Mouse (Mus musculus): ENCODE data around the gene Rbl1.

Rbl1 gene

DNA sequence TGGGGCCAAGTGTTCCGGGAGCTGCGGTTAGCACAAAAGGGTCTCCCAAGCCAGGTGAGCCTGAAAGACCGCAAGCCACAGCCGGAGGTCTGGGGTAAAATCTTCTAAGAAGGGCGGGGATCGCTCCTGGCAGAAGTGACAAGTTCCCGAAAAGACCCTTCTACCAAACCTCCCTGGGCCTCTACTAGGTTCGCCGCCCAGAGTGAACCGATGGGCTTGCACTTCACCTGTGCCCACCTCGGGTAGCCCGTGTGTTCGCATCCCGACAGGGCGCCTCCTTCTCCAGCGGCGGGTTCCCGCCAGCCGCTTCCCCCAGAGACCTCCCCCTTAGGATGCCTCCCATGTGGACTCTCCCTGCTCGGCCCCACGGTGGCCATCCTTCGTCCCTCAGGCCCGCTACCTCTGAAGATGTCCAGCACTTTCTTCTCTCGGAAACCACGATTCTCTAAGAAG lies 69.8 kb downstream of the Rbl1 start:
- no peak for DNase-seq (ENCODE audit: inconsistent age in 2 of 2, low spot score in 1 of 2)

DNA sequence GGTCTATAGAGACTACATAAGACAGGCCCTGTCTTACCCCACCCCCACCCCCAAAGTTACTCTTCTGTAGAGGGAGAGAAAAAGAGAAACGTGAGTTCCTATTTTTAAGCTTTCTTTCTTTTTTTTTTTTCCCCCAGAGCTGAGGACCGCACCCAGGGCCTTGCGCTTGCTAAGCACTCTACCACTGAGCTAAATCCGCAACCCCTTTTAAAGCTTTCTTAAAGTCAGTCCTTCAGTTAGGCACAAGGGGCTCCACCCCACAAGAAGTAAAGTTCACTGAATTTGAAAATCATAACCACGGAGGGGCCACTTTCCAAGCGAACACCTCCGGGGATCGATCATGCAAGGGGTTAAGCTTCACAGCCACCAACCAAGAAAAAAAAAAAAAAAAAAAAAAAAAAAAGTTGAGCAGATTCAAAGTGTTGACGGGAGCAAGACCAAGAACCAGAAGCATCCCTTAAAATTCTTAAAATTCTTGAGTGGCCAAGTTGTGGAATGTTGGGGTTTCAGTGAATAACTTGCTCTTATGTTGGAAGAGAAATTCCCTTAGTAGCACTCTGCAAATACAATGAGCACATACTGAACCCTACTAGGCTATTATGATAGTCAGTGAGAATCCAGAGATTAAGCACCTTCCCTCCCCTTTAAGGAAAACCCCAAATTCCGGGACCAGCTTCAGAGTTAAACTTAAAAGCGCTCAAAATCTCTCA lies 70.4 kb downstream of the Rbl1 start:
- DNase-seq (ENCODE audit: inconsistent age in 2 of 2, low spot score in 1 of 2) = no peak

DNA sequence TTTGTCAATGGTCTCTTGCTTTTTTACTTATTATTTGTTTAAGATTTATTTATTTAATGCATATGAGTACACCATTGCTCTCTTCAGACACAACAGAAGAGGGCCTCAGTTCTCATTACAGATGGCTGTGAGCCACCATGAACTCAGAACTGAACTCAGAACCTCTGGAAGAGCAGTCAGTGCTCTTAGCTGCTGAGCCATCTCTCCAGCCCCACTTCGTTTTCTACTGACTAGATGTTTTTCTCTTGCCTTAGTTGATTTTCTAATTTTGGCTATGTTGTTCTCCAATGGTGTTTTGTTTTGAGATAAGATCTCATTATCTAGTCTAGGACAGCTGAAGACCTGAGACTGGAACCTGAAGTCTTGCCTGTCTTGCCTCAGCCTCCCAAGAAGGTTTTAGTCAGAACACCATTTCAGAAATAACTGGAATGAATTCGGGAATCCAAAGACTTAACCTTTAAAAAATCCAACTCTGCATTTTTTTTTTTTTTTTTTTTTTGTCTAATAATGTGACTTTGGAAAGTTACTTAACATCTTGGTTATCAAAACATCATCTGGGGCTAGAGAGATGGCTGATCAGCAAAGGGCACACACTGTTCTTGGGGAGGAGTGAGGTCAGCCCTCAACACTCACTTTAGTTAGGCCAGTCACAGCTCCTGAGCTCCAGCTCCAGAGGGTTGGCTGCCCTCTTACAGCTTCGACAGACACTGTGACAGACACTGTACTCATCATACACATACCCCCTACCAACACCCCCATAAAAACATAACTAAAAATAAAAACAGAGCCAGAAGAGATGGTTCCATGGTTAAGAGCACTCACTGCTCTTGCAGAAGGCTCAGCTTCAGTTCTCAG lies 71.4 kb downstream of the Rbl1 start:
- DNase-seq (ENCODE audit: inconsistent age in 2 of 2, low spot score in 1 of 2) = peak in 1 of 2 experiments; percentile 38

DNA sequence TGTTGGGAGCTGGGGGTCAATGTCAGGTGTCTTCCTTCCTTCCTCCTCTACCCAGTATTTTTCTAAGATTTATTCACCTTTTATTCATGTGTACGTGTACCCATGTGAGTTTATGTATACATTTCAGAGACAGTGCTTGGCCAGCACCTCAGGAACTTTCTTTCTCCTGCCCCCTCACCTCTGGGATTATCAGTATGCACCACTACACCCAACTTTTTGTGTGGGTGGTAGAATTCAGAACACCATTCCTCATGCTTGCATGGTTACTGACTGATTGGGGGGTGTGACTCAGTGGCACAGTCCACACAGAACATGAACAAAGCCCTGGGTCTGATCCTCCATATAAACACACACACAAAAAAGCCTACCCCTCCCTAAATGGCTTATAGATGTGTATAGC lies 72.2 kb downstream of the Rbl1 start:
- no peak for DNase-seq (ENCODE audit: inconsistent age in 2 of 2, low spot score in 1 of 2)

DNA sequence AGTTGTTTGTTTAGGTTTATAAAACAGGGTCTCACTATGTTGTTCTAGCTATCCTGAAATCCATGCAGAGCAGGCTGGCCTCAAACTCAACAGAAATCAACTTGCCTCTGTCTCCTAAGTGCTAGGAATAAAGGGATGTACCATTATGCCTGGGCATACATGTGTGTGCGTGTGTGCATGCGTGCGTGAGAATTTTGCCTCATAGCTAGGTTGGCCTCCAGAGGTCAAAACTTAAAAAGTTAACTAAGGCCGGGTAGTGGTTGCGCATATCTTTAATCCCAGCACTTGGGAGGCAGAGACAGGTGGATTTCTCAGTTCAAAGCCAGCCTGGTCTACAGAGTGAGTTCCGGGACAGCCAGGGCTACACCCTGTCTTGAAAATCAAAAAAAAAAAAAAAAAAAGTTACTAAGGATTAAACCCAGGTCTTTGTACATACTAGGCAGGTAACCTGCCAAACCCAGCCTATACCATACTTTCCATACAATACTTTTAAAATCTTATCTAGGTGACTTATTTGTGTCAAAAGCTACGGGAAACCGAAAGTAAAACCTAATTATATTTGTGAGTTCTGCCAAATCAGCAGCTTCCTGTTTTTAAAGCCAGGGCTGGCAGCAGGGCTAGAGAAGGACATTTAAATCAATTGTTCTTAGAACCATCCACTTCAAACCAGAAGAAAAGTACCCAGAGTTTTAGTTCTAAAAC lies 73.4 kb downstream of the Rbl1 start:
- peak in 1 of 2 experiments; percentile 72 for DNase-seq (ENCODE audit: inconsistent age in 2 of 2, low spot score in 1 of 2)

DNA sequence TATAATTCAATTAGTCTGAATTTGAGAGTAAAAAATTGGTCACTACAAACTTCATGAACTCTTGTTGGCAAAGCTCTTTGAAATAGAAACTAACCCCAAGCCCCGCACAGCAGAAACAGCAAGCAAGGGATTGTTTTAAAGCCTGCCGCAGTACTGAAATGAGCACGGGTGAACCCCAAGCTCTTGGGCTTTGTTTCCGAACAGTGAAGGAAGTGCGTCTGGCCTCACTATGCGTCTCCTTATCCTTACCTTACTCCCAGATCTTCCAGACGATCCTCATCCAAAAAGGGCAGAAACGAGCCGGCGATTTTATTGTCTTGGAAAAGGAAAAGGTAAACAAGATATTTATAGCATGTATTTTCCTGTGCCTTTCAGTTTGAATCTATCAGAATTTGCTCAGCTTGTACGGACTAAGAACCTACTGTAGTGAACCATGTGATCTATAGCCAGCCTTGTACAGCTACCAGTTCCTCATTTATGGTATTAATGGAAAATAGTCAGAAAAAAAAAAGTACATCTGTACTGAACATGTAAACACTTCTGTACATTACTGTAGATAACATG lies 74.7 kb downstream of the Rbl1 start:
- DNase-seq (ENCODE audit: inconsistent age in 2 of 2, low spot score in 1 of 2) = no peak

DNA sequence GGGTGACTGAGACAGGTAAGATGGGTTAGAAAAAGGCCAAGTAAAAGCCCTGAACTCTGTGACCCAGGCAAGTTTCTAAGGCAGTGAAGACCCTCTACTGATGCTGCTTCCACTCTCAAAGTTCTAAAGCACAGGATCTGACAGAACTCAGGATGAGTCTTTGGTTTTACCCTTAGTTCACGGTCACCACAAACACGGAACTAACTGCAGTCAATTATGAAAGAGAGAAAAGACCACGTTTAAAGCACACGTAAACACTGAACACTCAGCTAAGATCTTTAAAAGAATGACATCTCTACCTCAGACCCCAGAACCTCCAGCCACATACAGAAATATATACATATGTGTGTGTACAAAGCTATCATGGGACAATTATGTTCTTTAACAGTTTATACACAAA lies 75.2 kb downstream of the Rbl1 start:
- DNase-seq (ENCODE audit: inconsistent age in 2 of 2, low spot score in 1 of 2) = no peak

DNA sequence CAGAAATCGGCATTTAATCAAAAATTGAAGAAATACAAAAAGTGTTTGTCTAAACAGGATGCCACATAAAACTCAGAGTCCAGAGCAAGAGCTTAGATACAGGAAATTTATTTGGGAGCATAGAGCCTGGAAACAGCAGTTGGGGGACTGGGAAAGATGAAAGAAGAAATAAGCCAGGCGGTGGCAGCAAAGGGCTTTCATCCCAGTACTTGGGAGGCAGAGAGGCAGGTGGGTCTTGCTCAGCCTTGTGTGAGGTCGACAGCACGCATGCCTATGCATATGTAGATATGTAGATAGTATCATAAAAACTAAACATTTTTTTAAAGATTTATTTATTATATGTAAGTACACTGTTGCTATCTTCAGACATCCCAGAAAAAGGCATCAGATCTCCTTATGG lies 76.3 kb downstream of the Rbl1 start:
- no peak for DNase-seq (ENCODE audit: inconsistent age in 2 of 2, low spot score in 1 of 2)

DNA sequence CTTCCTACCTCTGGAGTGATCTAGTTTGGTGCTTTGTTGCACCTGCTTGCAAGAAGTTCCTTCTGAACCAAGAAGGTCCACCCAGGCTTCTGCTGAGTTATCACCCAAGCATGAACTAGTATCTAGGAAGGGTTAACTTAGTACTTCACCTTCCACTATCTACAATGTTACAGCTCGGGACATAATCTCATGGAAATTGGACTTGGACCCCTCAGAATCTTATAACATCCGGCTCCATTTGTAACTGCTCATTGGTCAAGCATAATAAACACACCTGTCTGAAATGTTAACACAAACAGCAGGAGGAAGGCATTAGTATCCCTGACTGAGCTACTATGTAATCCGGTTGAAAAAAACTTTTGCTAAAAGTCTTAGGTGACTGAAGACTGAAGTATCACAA lies 77.0 kb downstream of the Rbl1 start:
- no peak for DNase-seq (ENCODE audit: inconsistent age in 2 of 2, low spot score in 1 of 2)

DNA sequence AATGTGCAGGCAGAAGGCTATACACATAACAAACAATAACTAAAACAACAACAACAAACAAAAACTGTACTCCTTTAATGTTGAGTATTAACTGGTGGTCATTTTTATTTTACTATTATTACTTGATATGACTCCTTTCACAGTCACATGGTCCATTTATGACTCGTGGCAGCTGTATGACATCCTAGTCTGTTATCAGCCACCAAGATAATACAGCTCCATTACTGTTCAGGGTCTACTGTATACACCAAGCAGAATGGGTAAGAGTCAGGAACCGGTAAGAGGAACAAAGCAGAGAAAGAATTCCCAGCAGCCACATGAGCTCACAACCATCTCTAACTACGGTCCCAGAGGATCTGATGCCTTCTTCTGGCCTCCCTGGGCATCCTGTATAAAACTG lies 79.1 kb downstream of the Rbl1 start:
- no peak for DNase-seq (ENCODE audit: inconsistent age in 2 of 2, low spot score in 1 of 2)

DNA sequence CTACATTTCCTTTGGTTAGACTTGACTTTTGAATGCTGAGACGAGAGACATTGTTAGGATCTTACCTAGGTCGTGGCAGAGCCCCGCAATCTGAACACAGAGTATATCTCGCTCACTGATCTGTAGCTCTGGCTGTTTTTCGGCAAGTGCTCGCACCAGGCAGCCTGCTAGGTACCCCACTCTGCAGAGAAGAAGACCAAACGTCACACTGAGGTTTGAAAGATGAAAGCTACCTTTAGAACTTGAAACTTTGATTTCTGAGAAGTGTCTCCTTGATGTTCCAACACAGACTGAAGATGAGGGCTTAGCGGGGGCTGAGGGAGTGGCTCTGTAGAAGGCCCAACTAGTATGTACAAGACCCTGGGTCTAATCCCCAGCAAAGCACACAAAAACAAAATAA lies 82.6 kb downstream of the Rbl1 start:
- DNase-seq (ENCODE audit: inconsistent age in 2 of 2, low spot score in 1 of 2) = no peak

DNA sequence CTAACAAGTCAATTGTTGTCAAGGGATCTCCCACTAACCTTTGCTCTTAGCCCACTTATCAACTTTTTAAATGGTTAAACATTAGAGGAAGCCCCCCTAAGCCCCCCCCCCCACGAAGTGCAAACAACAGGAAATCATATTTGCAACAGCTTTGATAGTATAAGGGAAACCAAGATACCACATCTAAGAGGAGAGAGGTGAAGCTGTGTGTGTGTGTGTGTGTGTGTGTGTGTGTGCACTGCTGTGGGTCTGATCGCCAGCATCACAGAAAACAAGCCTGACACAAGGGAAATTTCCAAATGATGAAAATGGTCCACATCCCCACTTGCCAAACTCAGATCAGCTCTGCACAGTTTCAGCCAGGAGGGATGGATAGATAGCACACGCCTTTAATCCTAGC lies 85.3 kb downstream of the Rbl1 start:
- DNase-seq (ENCODE audit: inconsistent age in 2 of 2, low spot score in 1 of 2) = no peak

DNA sequence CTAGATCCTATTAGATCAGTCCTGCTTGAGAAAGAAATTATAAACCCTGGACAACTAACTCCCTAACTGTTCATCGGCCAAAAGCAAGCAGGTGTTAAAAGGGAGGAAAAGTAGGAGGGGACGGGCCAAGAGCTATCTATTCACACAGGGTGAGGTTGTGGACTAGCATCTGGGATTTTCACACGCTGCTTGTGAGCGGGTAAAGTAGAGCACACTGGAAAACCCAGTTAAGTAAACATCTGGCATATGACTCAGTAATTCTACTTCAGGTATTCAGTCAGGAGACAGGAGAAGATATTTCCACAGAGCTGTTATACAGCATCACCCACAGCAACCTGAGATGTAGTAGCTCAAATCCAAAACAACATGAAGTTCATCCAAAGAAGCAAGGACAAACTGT lies 85.8 kb downstream of the Rbl1 start:
- DNase-seq (ENCODE audit: inconsistent age in 2 of 2, low spot score in 1 of 2) = no peak

DNA sequence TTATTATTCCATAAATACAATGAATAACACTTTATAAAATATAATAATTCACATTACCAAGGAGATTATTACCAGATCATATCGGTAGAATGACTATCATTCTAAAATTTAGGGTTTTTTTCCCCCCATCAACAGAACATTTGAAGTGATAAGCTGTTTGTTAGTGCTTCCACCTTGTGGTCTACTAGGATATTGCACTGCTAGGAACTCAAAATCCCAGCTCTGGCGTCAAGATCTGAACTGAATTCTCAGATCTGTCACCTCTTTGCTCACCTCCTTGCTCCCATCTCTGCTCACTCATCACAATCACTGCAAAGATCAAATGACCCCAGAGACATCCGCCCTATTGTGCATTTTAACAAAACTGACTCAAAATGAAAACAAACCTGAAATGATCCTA lies 87.4 kb downstream of the Rbl1 start:
- peak in 1 of 2 experiments; percentile 55 for DNase-seq (ENCODE audit: inconsistent age in 2 of 2, low spot score in 1 of 2)

DNA sequence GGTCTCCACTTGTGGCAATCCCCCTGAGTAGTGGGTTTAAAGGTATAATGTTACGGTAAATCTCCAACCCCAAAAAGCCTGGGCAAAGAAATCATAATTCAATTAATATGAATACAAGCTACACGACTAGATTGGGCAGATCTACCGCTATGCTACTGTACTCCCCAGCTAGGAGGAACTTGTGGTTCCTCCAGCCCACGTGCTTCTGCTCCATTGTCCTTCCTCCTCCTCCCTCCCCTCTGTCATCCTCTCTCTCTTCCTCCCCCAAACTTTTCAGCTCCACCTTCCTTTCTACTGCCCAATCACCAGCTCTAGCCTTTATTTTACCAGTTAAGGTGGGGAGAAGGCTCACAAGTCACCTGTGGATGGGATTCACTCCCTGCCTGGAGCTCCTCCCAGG lies 96.1 kb downstream of the Rbl1 start:
- no peak for DNase-seq (ENCODE audit: inconsistent age in 2 of 2, low spot score in 1 of 2)

DNA sequence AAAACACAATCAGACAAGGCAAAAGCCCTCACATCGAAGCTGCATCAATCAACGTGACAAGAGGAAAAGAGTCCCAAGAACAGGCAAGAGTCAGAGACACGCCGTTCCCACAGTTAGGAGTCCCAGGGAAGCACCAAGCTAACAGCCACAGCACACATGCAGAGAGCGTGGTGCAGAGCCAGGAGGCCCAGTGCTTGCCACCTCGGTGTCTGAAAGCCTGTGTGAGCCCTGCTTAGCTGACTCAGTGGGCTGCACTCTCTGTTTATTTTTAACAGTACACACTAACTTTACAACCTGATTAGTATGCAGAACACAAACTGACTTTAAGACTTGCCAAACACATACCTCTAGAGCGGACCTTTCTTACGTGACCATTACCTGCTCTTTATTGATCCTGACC lies 99.9 kb downstream of the Rbl1 start:
- DNase-seq (ENCODE audit: inconsistent age in 2 of 2, low spot score in 1 of 2) = no peak

DNA sequence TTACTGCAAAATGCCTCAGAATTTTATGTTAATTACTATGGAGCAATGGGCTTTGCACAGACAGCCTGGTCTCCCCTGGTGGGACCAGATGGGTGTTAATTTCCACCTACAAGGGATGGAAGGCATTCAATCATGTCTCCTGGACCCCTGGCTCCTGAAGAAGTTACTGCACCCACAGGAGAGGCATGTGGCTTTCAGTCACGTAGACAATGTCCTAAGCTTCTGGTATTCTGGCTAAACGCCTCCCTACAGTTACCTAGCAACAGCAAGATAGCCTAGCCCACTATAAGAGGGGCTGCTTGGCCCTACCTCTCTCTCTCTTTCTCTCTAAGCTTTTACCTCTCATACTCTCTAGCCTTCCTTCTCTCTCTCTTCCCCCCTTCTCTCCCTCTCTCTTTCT lies 102.1 kb downstream of the Rbl1 start:
- DNase-seq (ENCODE audit: inconsistent age in 2 of 2, low spot score in 1 of 2) = no peak

DNA sequence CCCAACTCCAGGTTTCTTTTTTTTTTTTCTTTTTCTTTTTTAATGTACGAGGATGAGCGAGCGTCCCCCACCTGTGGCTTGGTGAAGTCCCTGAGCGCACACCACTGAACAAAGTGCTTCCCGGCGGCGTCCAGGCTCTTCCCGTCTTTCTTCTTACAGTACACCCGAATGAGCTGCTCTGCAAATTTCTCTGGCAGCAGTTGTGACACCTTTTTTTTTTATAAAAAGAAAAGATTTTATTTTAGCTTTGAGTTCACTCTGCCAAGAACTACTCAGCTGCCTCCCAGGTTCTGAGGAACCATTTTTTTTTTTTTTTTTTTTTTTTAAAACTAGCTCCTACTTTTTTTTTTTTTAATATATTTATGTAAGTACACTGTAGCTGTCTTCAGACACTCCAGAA lies 102.7 kb downstream of the Rbl1 start:
- DNase-seq (ENCODE audit: inconsistent age in 2 of 2, low spot score in 1 of 2) = no peak

DNA sequence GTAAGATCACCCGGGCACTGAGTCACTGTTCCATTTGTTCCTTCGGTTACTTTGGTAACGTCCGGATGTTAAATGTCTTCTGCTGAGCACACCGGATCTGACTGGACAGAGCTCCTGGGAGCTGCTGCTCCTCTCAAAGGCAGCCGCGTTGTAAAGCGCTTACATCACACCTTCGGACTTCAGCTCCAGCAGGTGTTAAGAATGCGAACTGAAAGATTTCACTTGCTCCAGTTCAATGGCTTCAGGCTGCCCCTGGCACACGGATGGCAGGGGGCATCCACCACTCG lies 104.1 kb downstream of the Rbl1 start:
- DNase-seq (ENCODE audit: inconsistent age in 2 of 2, low spot score in 1 of 2) = no peak

DNA sequence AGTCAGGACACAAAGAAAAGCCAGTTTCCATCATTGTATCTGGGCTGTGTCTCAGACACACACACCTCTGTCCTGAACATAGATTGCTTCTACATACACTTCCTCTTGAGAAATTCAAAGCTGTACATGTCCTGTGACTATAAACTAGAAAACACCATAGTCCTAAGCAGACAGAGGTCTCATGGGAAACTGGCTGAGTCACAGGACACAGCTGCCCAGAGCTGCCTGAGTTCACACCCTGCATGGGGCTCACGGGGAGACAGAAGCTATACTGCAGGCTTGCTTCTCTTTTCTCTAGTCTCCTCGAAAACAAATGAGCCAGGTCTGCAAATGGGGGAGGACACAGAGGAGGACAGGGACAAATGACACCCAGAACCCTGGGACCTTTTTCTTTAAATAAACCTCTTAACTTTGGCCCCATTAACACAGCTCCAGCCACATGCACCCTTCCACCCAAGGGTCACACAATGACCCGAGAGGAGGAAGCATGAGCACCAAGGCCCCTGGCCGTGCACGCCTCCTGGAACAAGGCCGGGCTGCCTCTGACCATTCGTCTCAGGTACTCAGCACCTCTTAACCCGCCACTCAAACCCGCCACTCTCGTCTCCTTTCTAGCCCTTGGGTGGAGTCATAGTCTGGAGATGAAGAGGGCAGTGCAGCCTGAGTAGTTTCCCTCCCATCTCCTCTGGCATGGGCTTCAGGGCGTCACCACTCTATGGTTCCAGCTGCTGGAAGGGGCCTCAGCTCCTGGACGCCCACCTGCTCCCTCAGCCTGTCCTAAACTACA lies 104.6 kb downstream of the Rbl1 start:
- DNase-seq (ENCODE audit: inconsistent age in 2 of 2, low spot score in 1 of 2) = no peak
